Mouse (Mus musculus): ENCODE measurements around the gene Zfp804a. TPM values are rescaled to one million over a fixed set of nuclear protein-coding genes. Genes with fewer than 3 reads are reported as not detected.

The Zfp804a gene
- polyA plus RNA-seq (2015; fragmentation: Nextera tagmentation; extraction: Ambion mirVana): 11.6 and 11.8 TPM in 2 replicates

- Histone ChIP-seq H3K4me2 (ENCODE audit: low read length) (peak within 1 kb of the TSS; percentile 83), H3K9me3 (ENCODE audit: control insufficient read depth, low read length) (no peaks in the 10 kb centered on the region), H3K27me3 (replicated peaks; ENCODE audit: control insufficient read depth, insufficient read depth, low read length) (no peaks in the 10 kb centered on the region), H3K9ac (ENCODE audit: low read depth, low read length) (peak within 1 kb of the TSS; percentile 94), H3K27ac (ENCODE audit: low read depth, low read length) (peak within 1 kb of the TSS; percentile 96), H3K4me3 (ENCODE audit: low read length) (peak within 1 kb of the TSS; percentile 86), H3K36me3 (ENCODE audit: control insufficient read depth, insufficient read depth, low read length) (no peaks in the 10 kb centered on the region), H3K4me1 (ENCODE audit: control insufficient read depth, insufficient read depth, low read depth, low read length) (peaks cover 7% of the 10 kb centered on the region)
- WGBS: under 1% methylated on average over 49 of the region's 82 CpGs
- ATAC-seq: peak; percentile 96
Observed at GRCm38 (mm10) chr2:82053185-82053891, at the start of gene Zfp804a. TSS of gene Zfp804a (plus strand) at chr2:82053222.

- Histone ChIP-seq H3K4me2 (ENCODE audit: low read length) (peak overlapping the region; percentile 83), H3K4me1 (ENCODE audit: control insufficient read depth, insufficient read depth, low read depth, low read length) (peaks cover 7% of the 10 kb centered on the region), H3K27ac (ENCODE audit: low read depth, low read length) (no peak overlapping the region; the same call in 1 of the 2 replicates), H3K9ac (ENCODE audit: low read depth, low read length) (no peak overlapping the region), H3K36me3 (ENCODE audit: control insufficient read depth, insufficient read depth, low read length) (no peaks in the 10 kb centered on the region), H3K27me3 (replicated peaks; ENCODE audit: control insufficient read depth, insufficient read depth, low read length) (no peaks in the 10 kb centered on the region), H3K9me3 (ENCODE audit: control insufficient read depth, low read length) (no peaks in the 10 kb centered on the region), H3K4me3 (ENCODE audit: low read length) (peak overlapping the region; percentile 86)
- 57% methylated on average over 4 of the region's 4 CpGs for WGBS
- no peak for ATAC-seq
Observed at GRCm38 (mm10) chr2:82051635-82052034, 1.4 kb upstream of the Zfp804a start.

GRCm38 (mm10) chr2:82052338-82053184, 461 bp upstream of the Zfp804a start:
- Histone ChIP-seq H3K4me1 (ENCODE audit: control insufficient read depth, insufficient read depth, low read depth, low read length) (peaks cover 7% of the 10 kb centered on the region), H3K9me3 (ENCODE audit: control insufficient read depth, low read length) (no peaks in the 10 kb centered on the region), H3K36me3 (ENCODE audit: control insufficient read depth, insufficient read depth, low read length) (no peaks in the 10 kb centered on the region), H3K9ac (ENCODE audit: low read depth, low read length) (peak overlapping the region; percentile 94), H3K4me3 (ENCODE audit: low read length) (peak overlapping the region; percentile 86), H3K27ac (ENCODE audit: low read depth, low read length) (peak overlapping the region; percentile 96), H3K27me3 (replicated peaks; ENCODE audit: control insufficient read depth, insufficient read depth, low read length) (no peaks in the 10 kb centered on the region), H3K4me2 (ENCODE audit: low read length) (peak overlapping the region; percentile 83)
- WGBS: 2% methylated on average over 34 of the region's 34 CpGs
- peak; percentile 79 for ATAC-seq

- peak overlapping the region; percentile 94 for H3K9ac ChIP-seq (ENCODE audit: low read depth, low read length)
Observed at GRCm38 (mm10) chr2:82054446-82054845, 1.4 kb downstream of the Zfp804a start.

GRCm38 (mm10) chr2:82064671-82065070, 11.6 kb downstream of the Zfp804a start:
- no peaks in the 10 kb centered on the region for H3K4me1 ChIP-seq (ENCODE audit: control insufficient read depth, insufficient read depth, low read depth, low read length)
- no peaks in the 10 kb centered on the region for H3K27me3 ChIP-seq (replicated peaks; ENCODE audit: control insufficient read depth, insufficient read depth, low read length)
- no peaks in the 10 kb centered on the region for H3K36me3 ChIP-seq (ENCODE audit: control insufficient read depth, insufficient read depth, low read length)
- H3K4me2 ChIP-seq (ENCODE audit: low read length): no peak overlapping the region
- no peak for ATAC-seq
- H3K4me3 ChIP-seq (ENCODE audit: low read length): no peak overlapping the region
- no peaks in the 10 kb centered on the region for H3K9me3 ChIP-seq (ENCODE audit: control insufficient read depth, low read length)
- H3K9ac ChIP-seq (ENCODE audit: low read depth, low read length): no peak overlapping the region
- WGBS: 27% methylated on average over 5 of the region's 5 CpGs
- H3K27ac ChIP-seq (ENCODE audit: low read depth, low read length): no peak overlapping the region

More at GRCm38 (mm10) chr2:82054446-82054845, 1.4 kb downstream of the Zfp804a start:
- ATAC-seq: no peak
- Histone ChIP-seq H3K9me3 (ENCODE audit: control insufficient read depth, low read length) (no peaks in the 10 kb centered on the region), H3K4me3 (ENCODE audit: low read length) (peak overlapping the region; percentile 86), H3K27me3 (replicated peaks; ENCODE audit: control insufficient read depth, insufficient read depth, low read length) (no peaks in the 10 kb centered on the region), H3K27ac (ENCODE audit: low read depth, low read length) (peak overlapping the region; percentile 96), H3K4me1 (ENCODE audit: control insufficient read depth, insufficient read depth, low read depth, low read length) (peaks cover 7% of the 10 kb centered on the region), H3K36me3 (ENCODE audit: control insufficient read depth, insufficient read depth, low read length) (no peaks in the 10 kb centered on the region), H3K4me2 (ENCODE audit: low read length) (peak overlapping the region; percentile 83)
- 47% methylated on average over 4 of the region's 4 CpGs for whole genome bisulfite sequencing

- Histone ChIP-seq H3K9ac (ENCODE audit: low read depth, low read length) (no peak overlapping the region), H3K36me3 (ENCODE audit: control insufficient read depth, insufficient read depth, low read length) (no peaks in the 10 kb centered on the region), H3K27ac (ENCODE audit: low read depth, low read length) (no peak overlapping the region), H3K4me2 (ENCODE audit: low read length) (no peak overlapping the region), H3K4me1 (ENCODE audit: control insufficient read depth, insufficient read depth, low read depth, low read length) (no peaks in the 10 kb centered on the region), H3K27me3 (replicated peaks; ENCODE audit: control insufficient read depth, insufficient read depth, low read length) (no peaks in the 10 kb centered on the region), H3K9me3 (ENCODE audit: control insufficient read depth, low read length) (no peaks in the 10 kb centered on the region), H3K4me3 (ENCODE audit: low read length) (no peak overlapping the region)
- 98% methylated on average over 1 of the region's 1 CpGs for WGBS
- ATAC-seq: no peak
Observed at GRCm38 (mm10) chr2:82067912-82068311, 14.9 kb downstream of the Zfp804a start.

- Histone ChIP-seq H3K27ac (ENCODE audit: low read depth, low read length) (no peak overlapping the region), H3K27me3 (replicated peaks; ENCODE audit: control insufficient read depth, insufficient read depth, low read length) (no peaks in the 10 kb centered on the region), H3K36me3 (ENCODE audit: control insufficient read depth, insufficient read depth, low read length) (no peaks in the 10 kb centered on the region), H3K9ac (ENCODE audit: low read depth, low read length) (no peak overlapping the region), H3K4me1 (ENCODE audit: control insufficient read depth, insufficient read depth, low read depth, low read length) (no peaks in the 10 kb centered on the region), H3K4me3 (ENCODE audit: low read length) (no peak overlapping the region), H3K4me2 (ENCODE audit: low read length) (no peak overlapping the region), H3K9me3 (ENCODE audit: control insufficient read depth, low read length) (no peaks in the 10 kb centered on the region)
- WGBS: 29% methylated on average over 1 of the region's 1 CpGs
- no peak for ATAC-seq
Observed at GRCm38 (mm10) chr2:82069172-82069571, 16.1 kb downstream of the Zfp804a start.

- no peaks in the 10 kb centered on the region for H3K36me3 ChIP-seq (ENCODE audit: control insufficient read depth, insufficient read depth, low read length)
- H3K27me3 ChIP-seq (replicated peaks; ENCODE audit: control insufficient read depth, insufficient read depth, low read length): no peaks in the 10 kb centered on the region
- 91% methylated on average over 3 of the region's 3 CpGs for WGBS
- H3K9me3 ChIP-seq (ENCODE audit: control insufficient read depth, low read length): no peaks in the 10 kb centered on the region
- no peaks in the 10 kb centered on the region for H3K4me1 ChIP-seq (ENCODE audit: control insufficient read depth, insufficient read depth, low read depth, low read length)
- ATAC-seq: no peak
- H3K4me3 ChIP-seq (ENCODE audit: low read length): no peak overlapping the region
- H3K9ac ChIP-seq (ENCODE audit: low read depth, low read length): no peak overlapping the region
- no peak overlapping the region for H3K27ac ChIP-seq (ENCODE audit: low read depth, low read length)
- no peak overlapping the region for H3K4me2 ChIP-seq (ENCODE audit: low read length)
Observed at GRCm38 (mm10) chr2:82076883-82077282, 23.9 kb downstream of the Zfp804a start.
